Mouse (Mus musculus): ENCODE measurements at regions not wholly inside any gene's neighbourhood (a gene's known extent, or its start where the extent isn't known, plus 50 kb on each side); places are given as distances from the start of the nearest gene placed in this dataset.

GRCm38 (mm10) chr5:111595438-111595837, 138.3 kb upstream of the Gm26897 start:
- no peak for DNase-seq (ENCODE audit: low spot score in 2 of 2)

DNA sequence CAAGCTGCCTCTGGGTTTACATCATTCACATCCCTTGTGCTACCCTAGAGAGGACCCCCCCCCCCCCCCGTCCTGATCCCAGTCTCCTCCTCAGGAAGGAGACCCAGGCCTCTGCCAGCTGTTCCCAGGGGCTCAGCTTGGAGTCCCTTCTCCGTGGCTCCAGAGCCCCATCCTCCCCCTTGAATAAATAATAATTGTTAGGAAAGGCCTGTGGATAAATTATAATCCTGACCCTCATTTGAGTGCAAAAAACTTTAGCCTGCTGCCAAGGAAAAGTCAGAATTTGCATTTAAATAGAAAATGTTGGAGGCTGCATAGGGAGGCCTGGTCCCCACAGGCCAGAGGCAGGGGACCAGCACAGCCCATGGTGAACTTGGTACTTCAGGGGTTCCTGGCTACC, 136.0 kb upstream of the Gm26897 start:
- no peak for DNase-seq (ENCODE audit: low spot score in 2 of 2)

DNA sequence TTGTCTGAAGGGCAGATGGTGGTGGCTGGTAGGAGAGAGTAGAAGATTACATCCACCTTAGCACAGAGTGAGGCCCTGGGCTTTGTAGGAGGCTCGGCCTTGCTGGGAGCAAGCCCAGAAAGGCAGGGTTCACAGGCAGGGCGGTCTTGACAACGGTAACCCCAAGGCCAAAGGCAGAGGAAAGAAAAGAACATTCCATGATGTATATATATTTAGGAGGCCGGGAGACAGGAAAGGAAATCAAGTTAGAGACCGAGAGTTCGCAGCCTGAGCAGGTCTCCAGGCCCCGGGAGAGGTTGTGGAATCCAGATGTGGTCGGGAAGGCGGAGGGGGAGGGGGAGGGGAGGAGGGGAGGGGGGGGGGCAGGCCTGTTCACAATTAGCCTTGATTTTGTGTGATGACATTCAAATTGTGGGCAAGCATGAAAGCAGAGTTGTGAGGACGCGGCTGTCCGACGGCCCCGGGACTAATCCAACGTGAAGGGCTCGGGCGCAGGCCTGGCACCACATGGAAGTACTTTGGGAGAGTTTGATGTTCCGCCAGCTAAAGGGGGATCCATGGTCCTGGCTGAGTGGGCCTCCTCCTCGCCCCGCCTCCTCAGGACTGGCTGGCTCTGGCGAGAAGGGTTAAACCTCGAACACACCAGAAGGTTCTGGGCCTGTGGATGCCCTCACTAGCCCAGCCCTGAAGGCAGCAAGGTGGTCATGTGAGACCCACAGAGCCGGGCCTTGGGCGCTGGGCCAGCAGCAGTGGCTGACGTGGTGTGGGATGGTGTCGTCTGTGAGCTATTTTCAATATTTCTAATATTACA, 131.8 kb upstream of the Gm26897 start:
- DNase-seq (ENCODE audit: low spot score in 2 of 2), result no peak

- no peak for DNase-seq (ENCODE audit: low spot score in 2 of 2)
These were observed 120.0 kb upstream of the Gm26897 start for GRCm38 (mm10) chr5:111613687-111614086.

GRCm38 (mm10) chr5:111619974-111620373, 113.8 kb upstream of the Gm26897 start:
- DNase-seq (ENCODE audit: low spot score in 2 of 2), result no peak

DNA sequence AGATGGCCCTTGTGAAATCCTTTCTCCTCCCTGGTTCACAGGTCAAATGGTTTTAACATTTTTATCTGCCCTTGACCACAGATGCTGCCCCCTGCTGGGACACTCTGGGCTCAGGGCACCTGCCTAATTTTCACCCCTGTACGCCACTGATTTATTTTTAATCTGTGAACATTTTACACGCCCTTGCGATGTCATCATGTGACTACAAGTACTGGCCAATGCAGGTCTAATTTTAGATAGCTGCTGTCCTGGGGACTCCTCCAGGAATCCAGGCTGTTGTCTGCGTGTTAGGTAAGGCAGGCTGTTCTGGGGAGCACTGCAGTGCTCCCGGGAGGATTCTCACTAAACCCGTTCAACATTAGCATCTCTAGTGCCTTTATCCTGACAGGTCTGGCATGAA, 113.1 kb upstream of the Gm26897 start:
- no peak for DNase-seq (ENCODE audit: low spot score in 2 of 2)

- DNase-seq (ENCODE audit: low spot score in 2 of 2), result no peak
These were observed 111.2 kb upstream of the Gm26897 start for GRCm38 (mm10) chr5:111622481-111622880.

GRCm38 (mm10) chr5:111626273-111626798, 107.4 kb upstream of the Gm26897 start:
- no peak for DNase-seq (ENCODE audit: low spot score in 2 of 2)

DNA sequence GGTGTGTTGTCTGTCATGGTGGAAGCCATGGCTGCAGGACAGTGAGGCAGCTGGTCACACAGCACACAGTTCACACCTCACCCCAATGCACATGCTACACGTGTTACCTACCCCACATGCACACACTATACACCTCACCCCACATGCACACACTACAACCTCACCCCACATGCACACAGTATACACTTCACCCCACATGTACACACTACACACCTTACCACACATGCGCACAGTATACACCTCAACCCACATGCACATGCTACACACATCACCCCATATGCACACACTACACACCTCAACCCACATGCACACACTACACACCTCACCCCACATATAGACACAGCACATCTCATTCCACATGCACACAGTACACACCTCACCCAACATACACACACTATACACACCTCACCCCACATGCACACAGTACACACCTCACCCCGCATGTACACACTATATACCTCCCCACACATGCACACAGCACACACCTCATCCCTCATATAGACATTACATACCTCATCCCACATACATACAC, 103.3 kb upstream of the Gm26897 start:
- no peak for DNase-seq (ENCODE audit: low spot score in 2 of 2)

- DNase-seq (ENCODE audit: low spot score in 2 of 2), result no peak
These were observed 102.1 kb upstream of the Gm26897 start for GRCm38 (mm10) chr5:111631572-111632161.

DNA sequence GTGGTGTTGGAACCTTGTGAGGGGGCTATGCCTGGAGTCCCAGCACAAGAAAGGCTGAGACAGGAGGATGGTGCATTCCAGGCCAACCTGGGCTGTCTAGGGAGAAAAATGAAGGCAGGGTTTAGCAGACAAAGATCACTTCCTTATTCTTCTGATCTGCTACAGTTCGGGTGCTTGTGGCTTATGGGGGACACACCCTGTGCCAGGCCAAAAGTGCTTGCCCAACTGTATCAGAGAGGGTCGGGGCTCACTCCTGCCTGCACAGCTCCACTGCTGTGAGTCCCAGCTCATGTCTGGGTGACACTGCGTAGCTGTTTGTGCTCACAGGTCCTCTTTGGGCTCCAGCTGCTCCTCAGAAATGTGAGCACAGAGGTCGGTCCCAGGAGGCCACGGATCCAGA, 98.6 kb upstream of the Gm26897 start:
- no peak for DNase-seq (ENCODE audit: low spot score in 2 of 2)

GRCm38 (mm10) chr5:111636969-111637368, 96.8 kb upstream of the Gm26897 start:
- no peak for DNase-seq (ENCODE audit: low spot score in 2 of 2)

GRCm38 (mm10) chr5:111638306-111638705, 95.4 kb upstream of the Gm26897 start:
- no peak for DNase-seq (ENCODE audit: low spot score in 2 of 2)

- DNase-seq (ENCODE audit: low spot score in 2 of 2), result no peak
These were observed 94.0 kb upstream of the Gm26897 start for GRCm38 (mm10) chr5:111639476-111640287.

- DNase-seq (ENCODE audit: low spot score in 2 of 2), result no peak
These were observed 92.7 kb upstream of the Gm26897 start for GRCm38 (mm10) chr5:111640976-111641375.

- no peak for DNase-seq (ENCODE audit: low spot score in 2 of 2)
These were observed 92.0 kb upstream of the Gm26897 start for GRCm38 (mm10) chr5:111641685-111642084.

- DNase-seq (ENCODE audit: low spot score in 2 of 2), result no peak
These were observed 89.6 kb upstream of the Gm26897 start for GRCm38 (mm10) chr5:111644142-111644541.

- no peak for DNase-seq (ENCODE audit: low spot score in 2 of 2)
These were observed 88.9 kb upstream of the Gm26897 start for GRCm38 (mm10) chr5:111644788-111645187.

DNA sequence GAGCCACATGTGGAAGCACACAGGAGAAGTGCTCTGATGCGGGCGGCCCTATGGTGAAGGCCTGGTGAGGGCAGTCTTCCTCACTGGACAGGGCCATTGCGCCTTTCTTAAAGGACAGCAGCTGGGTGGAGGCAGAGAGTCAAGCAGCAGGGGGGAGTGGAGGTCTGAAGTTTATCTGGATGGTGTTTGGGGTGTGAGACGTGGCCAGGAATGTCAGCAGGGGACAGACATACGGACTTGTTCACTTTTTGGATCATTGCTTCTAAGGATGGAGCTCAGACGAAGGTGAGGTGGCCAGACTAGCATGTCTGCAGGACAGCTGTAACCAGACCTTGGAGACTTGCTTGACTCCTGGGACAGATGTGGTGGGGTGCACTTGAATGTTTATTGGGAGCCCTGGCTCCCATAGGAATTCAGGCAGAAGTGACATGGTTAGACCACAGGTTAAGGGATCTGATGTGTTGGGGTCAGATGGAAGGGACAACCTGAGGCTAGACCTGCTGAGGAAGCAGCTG, 86.0 kb upstream of the Gm26897 start:
- DNase-seq (ENCODE audit: low spot score in 2 of 2), result no peak

DNA sequence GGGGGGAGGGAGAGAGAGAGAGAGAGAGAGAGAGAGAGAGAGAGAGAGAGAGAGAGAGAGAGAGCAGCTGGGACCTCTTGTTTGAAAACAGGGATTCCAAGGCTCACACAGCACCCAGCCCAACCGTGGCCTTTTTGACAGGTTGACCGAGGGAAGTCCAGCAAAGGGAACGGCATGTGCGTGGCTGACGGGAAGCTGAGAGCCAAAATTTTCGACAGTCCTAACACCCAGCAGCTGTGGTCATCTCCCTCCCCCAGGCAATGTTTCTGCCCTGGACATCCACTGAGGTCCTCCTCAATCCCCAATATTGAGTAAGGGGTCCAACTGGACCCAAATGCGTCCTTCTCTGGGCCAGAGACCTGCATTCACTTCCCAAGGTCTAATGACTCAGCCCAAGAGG, 85.2 kb upstream of the Gm26897 start:
- no peak for DNase-seq (ENCODE audit: low spot score in 2 of 2)

DNA sequence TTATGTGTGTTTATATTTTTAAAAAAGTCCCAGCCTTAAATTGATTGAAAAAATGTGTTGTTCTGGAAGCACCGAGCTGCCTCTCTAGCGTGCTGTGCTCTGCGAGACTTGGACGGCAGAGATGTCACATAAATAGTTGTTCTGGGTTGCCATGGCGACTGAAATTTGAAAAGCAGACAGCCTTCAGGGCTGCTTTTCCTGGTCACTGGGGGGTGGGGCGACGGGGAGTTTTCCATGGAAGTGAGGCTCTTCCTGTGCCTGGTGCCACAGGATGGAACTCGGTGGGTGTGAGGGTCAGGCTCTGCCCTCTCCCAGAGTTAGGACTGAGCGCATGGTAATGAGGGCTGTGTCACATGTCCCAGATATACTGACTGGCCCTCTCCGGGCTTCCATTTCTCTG, 84.7 kb upstream of the Gm26897 start:
- DNase-seq (ENCODE audit: low spot score in 2 of 2), result no peak

GRCm38 (mm10) chr5:111652472-111652871, 81.3 kb upstream of the Gm26897 start:
- DNase-seq (ENCODE audit: low spot score in 2 of 2), result no peak

Data from spleen, postnatal 14 days (tissue).